Mouse (Mus musculus) liver, embryonic 16.5 days (tissue): ENCODE results near the gene Slc35c2. TPM values are rescaled to one million over a fixed set of nuclear protein-coding genes. Genes with fewer than 3 reads are reported as not detected.

ENCODE experiments used
- ATAC-seq: fragments of 200-750 bp; cut with Nextera tagmentation; 2 replicates; pipeline ENCODE4 v1.8.0; 2017; ENCODE audit warnings: low read depth, mild to moderate bottlenecking, moderate number of reproducible peaks, moderate library complexity
- H3K27ac ChIP-seq: fragments of 300-500 bp; sonication (generic); 2 replicates; pipeline ENCODE4 v1.5.1; 2014; ENCODE audit warnings: mild to moderate bottlenecking, low read length
- H3K27me3 ChIP-seq: fragments of 300-500 bp; sonication (generic); 2 replicates; pipeline ENCODE4 v1.6.1; 2014; ENCODE audit warnings: low read depth, low read length, mixed read lengths; ENCODE audit not compliant: control insufficient read depth, insufficient read depth
- H3K36me3 ChIP-seq: fragments of 300-500 bp; sonication (generic); 2 replicates; pipeline ENCODE4 v1.6.1; 2014; ENCODE audit warnings: mild to moderate bottlenecking; ENCODE audit not compliant: control insufficient read depth, insufficient read depth
- H3K4me1 ChIP-seq: fragments of 300-500 bp; sonication (generic); 2 replicates; pipeline ENCODE4 v1.6.1; 2014; ENCODE audit warnings: low read depth, low read length, mixed read lengths; ENCODE audit not compliant: control insufficient read depth
- H3K4me2 ChIP-seq: fragments of 300-500 bp; sonication (generic); 2 replicates; pipeline ENCODE4 v1.6.1; 2014; ENCODE audit warnings: low read depth, low read length, mixed read lengths
- H3K4me3 ChIP-seq: fragments of 300-500 bp; sonication (generic); 2 replicates; pipeline ENCODE4 v1.5.1; 2014; ENCODE audit warnings: low read depth, mild to moderate bottlenecking, low read length
- H3K9ac ChIP-seq: fragments of 300-500 bp; sonication (generic); 2 replicates; pipeline ENCODE4 v1.6.1; 2014; ENCODE audit warnings: low read depth, low read length
- H3K9me3 ChIP-seq: fragments of 300-500 bp; sonication (generic); replicated peaks from 2 replicates; pipeline ENCODE4 v1.6.1; 2016; ENCODE audit warnings: low read length; ENCODE audit not compliant: control insufficient read depth
- WGBS: fragments of 180-500 bp; shearing (Covaris S2); extraction: QIAGEN DNeasy Blood & Tissue Kit; methylation state at CpG from one replicate; pipeline ENCODE4 v1.1.7; 2014; ENCODE audit not compliant: insufficient replicate concordance; 5-methylcytosine and 5-hydroxymethylcytosine counted together
- polyA plus RNA-seq: library from polyadenylated mRNA; unstranded; fragments of >200 nt; fragmentation: Nextera tagmentation; extraction: Ambion mirVana; gene quantifications from 2 replicates; pipeline ENCODE4 v1.2.1, GENCODE M21; 2015

The Slc35c2 gene
- polyA plus RNA-seq, 1 experiment from 2014 or later = 47.2 TPM

DNA sequence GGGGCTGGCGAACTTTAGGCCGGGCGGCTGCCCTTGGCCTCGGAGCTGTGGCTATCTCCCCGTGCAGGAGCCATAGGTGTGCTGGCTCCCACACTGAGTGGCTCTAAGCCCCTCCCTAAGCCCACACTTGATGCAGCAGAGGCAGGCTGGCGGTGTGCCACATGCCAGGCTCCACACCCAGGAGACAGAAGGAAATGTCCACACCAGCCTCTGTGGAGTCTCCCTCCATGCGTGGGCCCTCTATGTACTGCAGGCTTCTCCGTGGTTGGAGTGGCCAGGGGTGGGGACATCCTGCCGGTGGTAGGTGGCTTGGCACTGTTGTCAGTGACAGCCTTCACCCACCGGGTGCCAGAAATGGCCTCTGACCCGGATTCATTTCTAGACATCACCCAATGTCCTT, 58.6 kb downstream of the Slc35c2 start:
- no peak overlapping the region for H3K9ac ChIP-seq
- no peaks in the 10 kb centered on the region for H3K9me3 ChIP-seq
- no peaks in the 10 kb centered on the region for H3K36me3 ChIP-seq
- H3K27me3 ChIP-seq = peaks cover 29% of the 10 kb centered on the region
- H3K4me2 ChIP-seq = no peak overlapping the region
- H3K4me1 ChIP-seq = no peaks in the 10 kb centered on the region; the same call in none of the 2 replicates
- H3K4me3 ChIP-seq = no peak overlapping the region
- H3K27ac ChIP-seq = no peak overlapping the region
- ATAC-seq = no peak
- 64% methylated on average over 11 of the region's 11 CpGs for whole genome bisulfite sequencing

Other genes starting within 250 kb of the Slc35c2 start
- gene Cd40, start 232.2 kb downstream of the Slc35c2 start, polyA plus RNA-seq = 2.6 and 3.0 TPM in 2 replicates
- not detected in 2 replicates for gene 1700025C18Rik, start 197.1 kb downstream of the Slc35c2 start, polyA plus RNA-seq
- gene Cdh22, start 53.0 kb downstream of the Slc35c2 start, polyA plus RNA-seq = not detected in 2 replicates
- gene Elmo2, start 38.6 kb upstream of the Slc35c2 start, polyA plus RNA-seq = 15.9 and 16.3 TPM in 2 replicates
- gene Zfp663, start 80.9 kb upstream of the Slc35c2 start, polyA plus RNA-seq = not detected in 2 replicates
- gene Zfp334, start 100.4 kb upstream of the Slc35c2 start, polyA plus RNA-seq = 0.96 and 0.97 TPM in 2 replicates
- gene Ocstamp, start 112.5 kb upstream of the Slc35c2 start, polyA plus RNA-seq = 3.4 and 3.9 TPM in 2 replicates
- 19.7 and 24.6 TPM in 2 replicates for gene Slc13a3, start 185.4 kb upstream of the Slc35c2 start, polyA plus RNA-seq
- 7.9 and 8.2 TPM in 2 replicates for gene Trp53rka, start 205.5 kb upstream of the Slc35c2 start, polyA plus RNA-seq
- gene Slc2a10, start 215.9 kb upstream of the Slc35c2 start, polyA plus RNA-seq = 0.26 and 0.27 TPM in 2 replicates